Mouse (Mus musculus): Measurements from ENCODE around the gene Dcaf8. TPM values are rescaled to one million over a fixed set of nuclear protein-coding genes. Genes with fewer than 3 reads are reported as not detected.

Gene Dcaf8
- polyA plus RNA-seq, 1 experiment from 2014 or later: 76.1 TPM

DNA sequence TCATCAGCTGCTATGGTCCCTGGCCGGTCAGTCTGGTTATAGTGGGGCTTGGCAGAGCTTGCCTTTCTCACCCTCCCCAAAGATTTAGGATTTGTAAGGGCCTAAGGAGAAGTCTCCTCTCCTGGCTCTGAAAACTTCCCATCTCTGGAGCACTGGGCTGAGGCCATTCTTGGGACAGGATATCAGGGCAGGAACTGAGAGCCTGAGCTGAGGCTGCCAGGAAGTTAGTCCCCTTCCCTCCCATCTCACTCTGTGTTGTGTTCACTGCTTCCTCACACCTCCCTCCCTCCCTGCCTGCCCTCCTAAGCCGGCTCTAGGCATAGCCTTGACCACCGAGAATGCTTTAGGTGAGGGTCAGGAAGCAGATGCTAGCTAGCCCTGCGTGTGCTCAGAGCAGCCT, 55.7 kb downstream of the Dcaf8 start:
- DNase-seq (ENCODE audit: low spot score) (no peak), ATAC-seq (no peak)

GRCm38 (mm10) chr1:172204033-172204813, 56.3 kb downstream of the Dcaf8 start:
- no peaks in the 10 kb centered on the region for H3K27me3 ChIP-seq (replicated peaks; ENCODE audit: control insufficient read depth, insufficient read depth, low read length)
- H3K9ac ChIP-seq (ENCODE audit: low read length): peak overlapping the region; percentile 92
- H3K4me3 ChIP-seq (ENCODE audit: low read depth, low read length): peak overlapping the region; percentile 71
- peak overlapping the region; percentile 79 for H3K4me2 ChIP-seq (ENCODE audit: low read length)
- H3K4me1 ChIP-seq (ENCODE audit: control insufficient read depth, insufficient read depth, low read length): peaks cover 61% of the 10 kb centered on the region
- H3K9me3 ChIP-seq (replicated peaks; ENCODE audit: control insufficient read depth, low read length): no peaks in the 10 kb centered on the region
- ATAC-seq (no peak), DNase-seq (ENCODE audit: low spot score) (no peak)
- H3K27ac ChIP-seq (ENCODE audit: low read depth, low read length): peak overlapping the region; percentile 99
- 2% methylated on average over 9 of the region's 9 CpGs for WGBS
- H3K36me3 ChIP-seq (ENCODE audit: control insufficient read depth, insufficient read depth, low read length): peaks cover 15% of the 10 kb centered on the region

More for the DNA sequence above, 55.7 kb downstream of the Dcaf8 start:
- Histone ChIP-seq H3K27ac (ENCODE audit: low read depth, low read length) (peak overlapping the region; percentile 99), H3K27me3 (replicated peaks; ENCODE audit: control insufficient read depth, insufficient read depth, low read length) (no peaks in the 10 kb centered on the region), H3K9ac (ENCODE audit: low read length) (peak overlapping the region; percentile 92), H3K36me3 (ENCODE audit: control insufficient read depth, insufficient read depth, low read length) (peaks cover 21% of the 10 kb centered on the region), H3K4me2 (ENCODE audit: low read length) (peak overlapping the region; percentile 79), H3K4me3 (ENCODE audit: low read depth, low read length) (peak overlapping the region; percentile 71), H3K9me3 (replicated peaks; ENCODE audit: control insufficient read depth, low read length) (no peaks in the 10 kb centered on the region), H3K4me1 (ENCODE audit: control insufficient read depth, insufficient read depth, low read length) (peaks cover 61% of the 10 kb centered on the region)
- WGBS: 4% methylated on average over 4 of the region's 4 CpGs

- peaks cover 7% of the 10 kb centered on the region for H3K36me3 ChIP-seq (ENCODE audit: control insufficient read depth, insufficient read depth, low read length)
- DNase-seq (ENCODE audit: low spot score) (peak; percentile 65), ATAC-seq (no peak)
- no peaks in the 10 kb centered on the region for H3K9me3 ChIP-seq (replicated peaks; ENCODE audit: control insufficient read depth, low read length)
- no peaks in the 10 kb centered on the region for H3K27me3 ChIP-seq (replicated peaks; ENCODE audit: control insufficient read depth, insufficient read depth, low read length)
- 9% methylated on average over 15 of the region's 15 CpGs for WGBS
- H3K9ac ChIP-seq (ENCODE audit: low read length): peak overlapping the region; percentile 92
- H3K4me2 ChIP-seq (ENCODE audit: low read length): peak overlapping the region; percentile 79
- H3K4me3 ChIP-seq (ENCODE audit: low read depth, low read length): peak overlapping the region; percentile 71
- H3K27ac ChIP-seq (ENCODE audit: low read depth, low read length): peak overlapping the region; percentile 99
- H3K4me1 ChIP-seq (ENCODE audit: control insufficient read depth, insufficient read depth, low read length): peaks cover 58% of the 10 kb centered on the region
These were observed 57.2 kb downstream of the Dcaf8 start for GRCm38 (mm10) chr1:172204814-172205740.

DNA sequence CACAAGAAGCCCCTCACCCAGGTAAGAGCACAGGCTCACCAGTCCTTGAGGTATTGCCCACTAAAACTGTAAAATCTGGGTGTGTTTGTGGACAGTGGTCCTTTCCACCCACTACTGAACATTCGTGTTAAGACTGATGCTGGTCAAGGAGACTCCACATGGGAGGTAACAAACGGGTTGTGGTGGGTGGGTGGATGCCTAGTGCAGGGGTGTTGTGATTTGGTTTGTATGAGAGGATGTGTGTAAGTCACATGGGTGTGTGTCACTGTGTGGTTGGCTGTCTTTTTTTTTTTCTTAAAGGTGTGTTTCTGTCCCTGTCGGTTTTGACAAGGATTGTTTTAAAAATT, 57.8 kb downstream of the Dcaf8 start:
- H3K4me1 ChIP-seq (ENCODE audit: control insufficient read depth, insufficient read depth, low read length): peaks cover 53% of the 10 kb centered on the region
- H3K27ac ChIP-seq (ENCODE audit: low read depth, low read length): peak overlapping the region; percentile 99
- 1% methylated on average over 3 of the region's 3 CpGs for WGBS
- H3K36me3 ChIP-seq (ENCODE audit: control insufficient read depth, insufficient read depth, low read length): 0 out of 2 replicates have a peak, but pooled peaks cover 6% of the 10 kb centered on the region
- peak overlapping the region; percentile 71 for H3K4me3 ChIP-seq (ENCODE audit: low read depth, low read length)
- peak overlapping the region; percentile 79 for H3K4me2 ChIP-seq (ENCODE audit: low read length)
- peak overlapping the region; percentile 92 for H3K9ac ChIP-seq (ENCODE audit: low read length)
- DNase-seq (ENCODE audit: low spot score) (no peak), ATAC-seq (no peak)
- H3K27me3 ChIP-seq (replicated peaks; ENCODE audit: control insufficient read depth, insufficient read depth, low read length): no peaks in the 10 kb centered on the region
- no peaks in the 10 kb centered on the region for H3K9me3 ChIP-seq (replicated peaks; ENCODE audit: control insufficient read depth, low read length)

GRCm38 (mm10) chr1:172206141-172206917, 58.4 kb downstream of the Dcaf8 start, which contains the start of gene Pea15a:
Pea15a (minus strand) TSS chr1:172206804.
- peak within 1 kb of the TSS; percentile 92 for H3K9ac ChIP-seq (ENCODE audit: low read length)

DNA sequence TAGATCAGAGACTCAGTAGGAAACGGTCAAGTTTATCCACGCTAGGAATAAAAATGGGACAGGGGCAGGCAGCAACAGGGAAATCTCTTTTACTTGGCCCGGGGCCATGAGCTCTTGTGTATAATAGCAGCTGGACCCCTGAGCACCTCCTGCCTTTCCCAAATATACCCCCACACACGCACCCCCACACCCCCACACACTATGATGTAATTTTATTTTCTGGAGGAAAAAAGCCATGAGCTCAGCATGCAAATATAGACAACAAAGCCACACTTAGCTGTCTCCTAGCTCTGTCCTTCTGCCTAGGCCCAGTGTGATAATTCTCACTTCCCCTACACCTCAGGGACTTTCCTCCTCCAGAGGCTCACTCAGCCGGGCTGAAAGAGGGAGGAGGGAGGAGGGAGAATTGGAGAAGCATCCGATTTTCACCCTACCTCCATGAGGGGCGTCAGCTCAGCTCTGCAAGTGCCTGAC, 59.3 kb downstream of the Dcaf8 start:
- Histone ChIP-seq H3K36me3 (ENCODE audit: control insufficient read depth, insufficient read depth, low read length) (0 out of 2 replicates have a peak, but pooled peaks cover 4% of the 10 kb centered on the region), H3K9ac (ENCODE audit: low read length) (peak overlapping the region; percentile 92; the same call in 1 of the 2 replicates), H3K4me1 (ENCODE audit: control insufficient read depth, insufficient read depth, low read length) (peaks cover 39% of the 10 kb centered on the region), H3K27ac (ENCODE audit: low read depth, low read length) (peak overlapping the region; percentile 99), H3K9me3 (replicated peaks; ENCODE audit: control insufficient read depth, low read length) (no peaks in the 10 kb centered on the region), H3K4me2 (ENCODE audit: low read length) (peak overlapping the region; percentile 79), H3K27me3 (replicated peaks; ENCODE audit: control insufficient read depth, insufficient read depth, low read length) (no peaks in the 10 kb centered on the region), H3K4me3 (ENCODE audit: low read depth, low read length) (peak overlapping the region; percentile 71; the same call in 1 of the 2 replicates)
- 12% methylated on average over 7 of the region's 7 CpGs for WGBS
- ATAC-seq (peak; percentile 10), DNase-seq (ENCODE audit: low spot score) (peak; percentile 70)

More at GRCm38 (mm10) chr1:172206141-172206917, 58.4 kb downstream of the Dcaf8 start, which contains the start of gene Pea15a:
- Histone ChIP-seq H3K4me2 (ENCODE audit: low read length) (peak within 1 kb of the TSS; percentile 79), H3K36me3 (ENCODE audit: control insufficient read depth, insufficient read depth, low read length) (0 out of 2 replicates have a peak, but pooled peaks cover 6% of the 10 kb centered on the region), H3K9me3 (replicated peaks; ENCODE audit: control insufficient read depth, low read length) (no peaks in the 10 kb centered on the region), H3K27me3 (replicated peaks; ENCODE audit: control insufficient read depth, insufficient read depth, low read length) (no peaks in the 10 kb centered on the region), H3K27ac (ENCODE audit: low read depth, low read length) (peak within 1 kb of the TSS; percentile 99), H3K4me1 (ENCODE audit: control insufficient read depth, insufficient read depth, low read length) (peaks cover 47% of the 10 kb centered on the region), H3K4me3 (ENCODE audit: low read depth, low read length) (peak within 1 kb of the TSS; percentile 71)
- WGBS: under 1% methylated on average over 38 of the region's 40 CpGs
- ATAC-seq: peak; percentile 73
- peak; percentile 84 for DNase-seq (ENCODE audit: low spot score)

DNA sequence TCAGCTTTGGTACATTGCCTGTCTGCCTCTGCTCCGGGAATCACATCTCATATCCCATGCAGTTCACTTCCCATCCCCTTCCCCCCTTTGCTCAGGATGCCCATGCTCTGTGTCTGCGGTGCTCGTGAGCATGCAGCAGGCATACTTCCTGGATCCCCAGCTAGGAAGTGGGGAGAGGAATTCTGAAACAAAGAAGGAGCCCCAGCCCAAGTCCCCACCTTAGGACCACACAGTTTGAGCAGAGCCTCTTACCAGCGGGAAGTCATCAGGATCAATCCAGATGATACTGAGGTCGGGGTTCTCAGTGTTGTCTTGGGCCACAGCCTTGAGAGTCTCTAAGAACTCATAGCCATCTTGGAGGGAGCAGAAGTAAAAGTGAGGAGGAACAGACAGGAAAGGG, 64.9 kb downstream of the Dcaf8 start:
- Histone ChIP-seq H3K9ac (ENCODE audit: low read length) (no peak overlapping the region), H3K9me3 (replicated peaks; ENCODE audit: control insufficient read depth, low read length) (no peaks in the 10 kb centered on the region), H3K4me3 (ENCODE audit: low read depth, low read length) (no peak overlapping the region), H3K27ac (ENCODE audit: low read depth, low read length) (no peak overlapping the region), H3K4me1 (ENCODE audit: control insufficient read depth, insufficient read depth, low read length) (peaks cover 20% of the 10 kb centered on the region), H3K4me2 (ENCODE audit: low read length) (no peak overlapping the region), H3K27me3 (replicated peaks; ENCODE audit: control insufficient read depth, insufficient read depth, low read length) (no peaks in the 10 kb centered on the region), H3K36me3 (ENCODE audit: control insufficient read depth, insufficient read depth, low read length) (0 out of 2 replicates have a peak, but pooled peaks cover 4% of the 10 kb centered on the region)
- ATAC-seq (no peak), DNase-seq (ENCODE audit: low spot score) (no peak)
- 57% methylated on average over 5 of the region's 5 CpGs for WGBS

DNA sequence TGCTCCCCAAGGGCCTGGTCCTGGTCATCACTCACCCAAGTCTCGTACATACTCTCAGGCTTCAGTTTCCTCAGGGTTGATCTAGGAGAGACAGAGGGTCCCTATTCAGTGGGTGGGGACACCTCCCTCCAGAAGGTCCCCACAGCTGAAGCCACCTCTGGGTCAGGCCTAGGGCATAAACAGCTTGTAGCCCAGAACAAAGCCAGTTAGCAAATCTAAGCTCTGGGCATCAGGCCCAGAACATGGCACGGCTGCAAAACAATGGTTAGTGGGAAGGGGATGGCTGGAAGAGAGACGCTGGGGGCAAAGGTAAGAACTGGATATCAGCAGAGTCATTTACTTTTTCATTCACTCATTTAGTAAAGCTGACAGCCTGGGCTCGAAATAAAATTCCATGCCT, 65.9 kb downstream of the Dcaf8 start:
- Histone ChIP-seq H3K9ac (ENCODE audit: low read length) (no peak overlapping the region), H3K36me3 (ENCODE audit: control insufficient read depth, insufficient read depth, low read length) (0 out of 2 replicates have a peak, but pooled peaks cover 4% of the 10 kb centered on the region), H3K4me2 (ENCODE audit: low read length) (no peak overlapping the region), H3K27me3 (replicated peaks; ENCODE audit: control insufficient read depth, insufficient read depth, low read length) (no peaks in the 10 kb centered on the region), H3K4me3 (ENCODE audit: low read depth, low read length) (no peak overlapping the region), H3K27ac (ENCODE audit: low read depth, low read length) (no peak overlapping the region), H3K9me3 (replicated peaks; ENCODE audit: control insufficient read depth, low read length) (no peaks in the 10 kb centered on the region), H3K4me1 (ENCODE audit: control insufficient read depth, insufficient read depth, low read length) (peaks cover 24% of the 10 kb centered on the region)
- WGBS: 31% methylated on average over 4 of the region's 4 CpGs
- no peak for DNase-seq (ENCODE audit: low spot score)
- peak; percentile 9; the same call in 1 of the 2 replicates for ATAC-seq
